Mouse (Mus musculus) G1E (cell line): ENCODE measurements around the gene Ankfn1.

Experiments used
- CTCF ChIP-seq: IDR thresholded peaks from 2 replicates; pipeline ENCODE4 v1.5.1; 2012; ENCODE audit warnings: low read depth, low read length, inconsistent platforms, mixed read lengths
- GATA1 ChIP-seq: IDR thresholded peaks from 2 replicates; pipeline ENCODE4 v1.6.1; 2012; ENCODE audit warnings: borderline replicate concordance, low read length, inconsistent platforms, mixed read lengths

GRCm38 (mm10) chr11:89656556-89656955 lies 120.9 kb downstream of the Ankfn1 start:
- no peak for TF ChIP-seq CTCF
- no peak for TF ChIP-seq GATA1
